Mouse (Mus musculus) forebrain, embryonic 11.5 days (tissue): ENCODE results near the gene Myh13. TPM values are rescaled to one million over a fixed set of nuclear protein-coding genes. Genes with fewer than 3 reads are reported as not detected.

ENCODE experiments used
- ATAC-seq: fragments of 200-750 bp; cut with Nextera tagmentation; replicated peaks from 2 replicates; pipeline ENCODE4 v1.8.0; 2017; ENCODE audit warnings: moderate TSS enrichment; ENCODE audit not compliant: low FRiP score
- DNase-seq: peaks from one replicate; pipeline ENCODE4 v3.0.0-alpha.2; 2017; ENCODE audit warnings: low spot score
- H3K27ac ChIP-seq: fragments of 300-500 bp; sonication (generic); 2 replicates; pipeline ENCODE4 v1.5.1; 2014; ENCODE audit warnings: low read depth, low read length
- H3K27me3 ChIP-seq: fragments of 300-500 bp; sonication (generic); 2 replicates; pipeline ENCODE4 v1.6.1; 2014; ENCODE audit warnings: mild to moderate bottlenecking, low read length, mixed read lengths; ENCODE audit not compliant: control insufficient read depth, insufficient read depth
- H3K36me3 ChIP-seq: fragments of 300-500 bp; sonication (generic); 2 replicates; pipeline ENCODE4 v1.6.1; 2014; ENCODE audit warnings: mild to moderate bottlenecking, low read length, moderate library complexity, mixed read lengths; ENCODE audit not compliant: control insufficient read depth, insufficient read depth
- H3K4me1 ChIP-seq: fragments of 300-500 bp; sonication (generic); replicated peaks from 2 replicates; pipeline ENCODE4 v1.6.1; 2014; ENCODE audit warnings: low read length, mixed read lengths; ENCODE audit not compliant: control insufficient read depth, insufficient read depth
- H3K4me2 ChIP-seq: fragments of 300-500 bp; sonication (generic); 2 replicates; pipeline ENCODE4 v1.6.1; 2014; ENCODE audit warnings: low read depth, mild to moderate bottlenecking, low read length, moderate library complexity, mixed read lengths; ENCODE audit not compliant: severe bottlenecking
- H3K4me3 ChIP-seq: fragments of 300-500 bp; sonication (generic); 2 replicates; pipeline ENCODE4 v1.5.1; 2014; ENCODE audit warnings: low read depth, low read length
- H3K9ac ChIP-seq: fragments of 300-500 bp; sonication (generic); 2 replicates; pipeline ENCODE4 v1.6.1; 2014; ENCODE audit warnings: low read length
- H3K9me3 ChIP-seq: fragments of 300-500 bp; sonication (generic); 2 replicates; pipeline ENCODE4 v1.6.1; 2016; ENCODE audit warnings: low read length, mixed read lengths; ENCODE audit not compliant: control insufficient read depth
- WGBS: fragments of 180-500 bp; shearing (Covaris S2); extraction: QIAGEN DNeasy Blood & Tissue Kit; methylation state at CpG from one replicate; pipeline ENCODE4 v1.1.7; 2014; 5-methylcytosine and 5-hydroxymethylcytosine counted together
- polyA plus RNA-seq: library from polyadenylated mRNA; unstranded; fragments of >200 nt; fragmentation: Nextera tagmentation; extraction: Ambion mirVana; gene quantifications from 2 replicates; pipeline ENCODE4 v1.2.1, GENCODE M21; 2014

Myh13 gene
- polyA plus RNA-seq, 1 experiment from 2014 or later: not detected

DNA sequence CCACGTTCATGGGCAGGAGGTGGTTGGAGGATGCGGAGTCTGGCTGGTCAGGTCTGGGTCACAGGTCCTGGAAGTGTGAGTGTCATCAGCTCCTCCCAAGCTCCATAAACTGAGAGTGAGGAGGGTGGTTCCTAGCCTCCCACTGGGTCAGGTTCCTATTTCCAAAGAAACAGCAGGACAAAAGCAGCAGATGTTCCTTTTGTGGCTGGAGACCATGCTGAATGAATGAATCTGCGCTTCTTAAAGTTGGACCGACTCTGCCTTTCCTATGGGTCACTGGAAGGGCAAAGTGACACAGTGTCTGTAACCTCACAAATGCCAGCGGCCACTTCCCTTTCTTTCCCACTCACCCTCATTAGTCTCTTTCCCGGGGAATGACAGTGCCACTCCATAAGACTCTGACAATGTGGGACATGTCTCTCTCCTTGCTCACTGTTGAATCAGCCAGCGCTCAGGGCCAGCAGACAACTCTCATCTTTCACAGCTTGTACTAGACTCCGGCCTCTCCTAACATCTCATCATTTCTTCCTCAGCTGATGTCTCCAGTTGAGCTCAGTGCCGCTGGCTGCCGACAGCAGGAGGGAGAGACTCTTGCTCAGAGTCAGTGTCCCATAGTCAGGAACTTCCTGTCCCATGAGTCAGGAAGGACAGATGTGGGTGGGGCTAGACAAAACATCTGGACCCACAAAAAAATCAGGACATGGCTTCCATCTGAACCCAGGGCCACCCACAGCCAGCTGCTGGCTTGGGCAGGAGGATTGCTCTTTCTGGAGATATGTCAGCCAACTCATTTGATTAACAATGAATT is 58.4 kb downstream of the Myh13 start:
- no peak for DNase-seq

DNA sequence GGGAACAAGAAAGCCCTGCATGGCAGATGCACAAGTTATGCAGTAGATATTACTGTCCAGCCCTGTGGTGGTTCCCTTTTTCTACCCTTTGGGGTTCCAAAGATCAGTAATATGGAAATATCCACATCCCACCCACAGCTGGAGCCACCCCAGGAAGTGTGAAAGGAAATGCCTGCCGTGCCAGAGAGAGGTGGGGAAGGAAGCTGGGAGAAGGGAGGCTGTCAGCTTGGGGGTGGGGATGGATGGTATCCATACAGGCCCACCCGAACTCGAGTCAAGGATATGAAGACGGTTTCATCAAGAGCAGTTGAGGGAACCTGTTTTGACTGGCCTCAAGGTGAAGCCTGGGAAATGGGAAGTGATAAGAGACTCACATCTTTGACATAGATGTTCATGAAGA is 60.4 kb downstream of the Myh13 start:
- Histone ChIP-seq H3K4me3 (no peak overlapping the region), H3K27me3 (no peaks in the 10 kb centered on the region), H3K9ac (no peak overlapping the region), H3K4me2 (no peak overlapping the region), H3K36me3 (no peaks in the 10 kb centered on the region), H3K27ac (no peak overlapping the region), H3K4me1 (peaks cover under 1% of the 10 kb centered on the region; the same call in 1 of the 2 replicates), H3K9me3 (no peaks in the 10 kb centered on the region)
- DNase-seq (no peak), ATAC-seq (no peak)
- WGBS: 87% methylated on average over 4 of the region's 4 CpGs

More for the DNA sequence above, 58.4 kb downstream of the Myh13 start:
- no peaks in the 10 kb centered on the region for H3K9me3 ChIP-seq
- H3K9ac ChIP-seq: no peak overlapping the region
- no peaks in the 10 kb centered on the region for H3K36me3 ChIP-seq
- H3K4me1 ChIP-seq: no peaks in the 10 kb centered on the region; the same call in 1 of the 2 replicates
- no peaks in the 10 kb centered on the region for H3K27me3 ChIP-seq
- no peak for ATAC-seq
- H3K27ac ChIP-seq: no peak overlapping the region
- no peak overlapping the region for H3K4me2 ChIP-seq
- WGBS: 29% methylated on average over 10 of the region's 10 CpGs
- no peak overlapping the region for H3K4me3 ChIP-seq

DNA sequence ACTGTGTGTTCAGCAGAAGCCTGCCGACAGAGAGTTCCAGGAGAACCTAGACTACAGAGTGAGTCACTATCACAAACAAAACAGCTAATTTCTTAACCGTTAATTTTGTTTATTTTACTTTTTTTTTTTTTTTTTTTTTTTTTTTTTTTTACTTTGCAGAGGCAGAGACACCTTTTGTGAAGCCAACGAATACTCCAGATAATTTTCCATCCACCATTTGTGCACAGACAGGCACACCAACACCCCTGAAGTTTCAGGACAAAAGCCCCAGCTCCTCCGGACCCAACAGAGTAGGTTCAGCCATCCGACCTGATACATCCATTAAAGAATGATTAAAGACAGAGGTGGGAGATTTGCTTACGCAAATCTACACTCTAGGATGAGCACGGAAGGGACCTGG is 63.2 kb downstream of the Myh13 start:
- WGBS: 87% methylated on average over 7 of the region's 7 CpGs

DNA sequence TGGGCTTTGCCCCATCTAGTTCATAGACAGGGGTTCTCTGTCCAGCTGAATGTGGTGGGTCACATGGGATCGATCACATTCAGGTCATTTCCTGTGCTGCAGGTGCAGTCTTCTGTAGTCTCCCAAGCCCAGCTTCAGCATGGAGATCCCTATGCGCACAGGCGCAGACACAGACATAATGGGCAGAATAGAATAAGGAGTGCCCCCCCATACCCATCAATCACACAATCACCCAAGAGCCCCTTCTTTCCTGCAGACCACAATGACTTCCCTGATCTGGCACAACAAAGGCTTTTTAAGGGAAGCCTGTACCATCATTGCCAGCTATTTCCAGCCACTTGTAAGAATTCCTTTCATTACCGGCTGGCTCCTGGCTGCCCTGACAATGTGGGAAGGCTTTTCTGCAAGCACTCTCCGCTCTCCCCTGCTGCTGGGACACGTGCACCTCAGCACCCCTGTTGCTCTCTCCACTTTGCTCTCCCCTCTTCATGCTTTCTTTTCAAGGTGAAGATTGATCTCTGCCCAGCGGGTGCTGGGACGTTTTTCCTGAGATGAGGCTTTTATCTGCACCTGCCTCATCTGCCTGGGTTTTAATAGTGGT is 65.5 kb downstream of the Myh13 start:
- 0 out of 2 replicates have a peak, but pooled peaks cover 4% of the 10 kb centered on the region for H3K4me1 ChIP-seq
- no peaks in the 10 kb centered on the region for H3K36me3 ChIP-seq
- H3K9me3 ChIP-seq: no peaks in the 10 kb centered on the region
- no peak overlapping the region for H3K27ac ChIP-seq
- no peaks in the 10 kb centered on the region for H3K27me3 ChIP-seq
- no peak for ATAC-seq
- H3K4me3 ChIP-seq: no peak overlapping the region
- no peak overlapping the region for H3K9ac ChIP-seq
- no peak overlapping the region for H3K4me2 ChIP-seq
- no peak for DNase-seq
- 38% methylated on average over 8 of the region's 8 CpGs for WGBS

More for the DNA sequence above, 63.2 kb downstream of the Myh13 start:
- H3K36me3 ChIP-seq: no peaks in the 10 kb centered on the region
- no peaks in the 10 kb centered on the region for H3K27me3 ChIP-seq
- no peaks in the 10 kb centered on the region for H3K9me3 ChIP-seq
- H3K4me2 ChIP-seq: no peak overlapping the region
- H3K27ac ChIP-seq: no peak overlapping the region
- H3K4me3 ChIP-seq: no peak overlapping the region
- H3K9ac ChIP-seq: no peak overlapping the region
- no peak for ATAC-seq
- DNase-seq: no peak
- H3K4me1 ChIP-seq: peaks cover 4% of the 10 kb centered on the region; the same call in 1 of the 2 replicates

DNA sequence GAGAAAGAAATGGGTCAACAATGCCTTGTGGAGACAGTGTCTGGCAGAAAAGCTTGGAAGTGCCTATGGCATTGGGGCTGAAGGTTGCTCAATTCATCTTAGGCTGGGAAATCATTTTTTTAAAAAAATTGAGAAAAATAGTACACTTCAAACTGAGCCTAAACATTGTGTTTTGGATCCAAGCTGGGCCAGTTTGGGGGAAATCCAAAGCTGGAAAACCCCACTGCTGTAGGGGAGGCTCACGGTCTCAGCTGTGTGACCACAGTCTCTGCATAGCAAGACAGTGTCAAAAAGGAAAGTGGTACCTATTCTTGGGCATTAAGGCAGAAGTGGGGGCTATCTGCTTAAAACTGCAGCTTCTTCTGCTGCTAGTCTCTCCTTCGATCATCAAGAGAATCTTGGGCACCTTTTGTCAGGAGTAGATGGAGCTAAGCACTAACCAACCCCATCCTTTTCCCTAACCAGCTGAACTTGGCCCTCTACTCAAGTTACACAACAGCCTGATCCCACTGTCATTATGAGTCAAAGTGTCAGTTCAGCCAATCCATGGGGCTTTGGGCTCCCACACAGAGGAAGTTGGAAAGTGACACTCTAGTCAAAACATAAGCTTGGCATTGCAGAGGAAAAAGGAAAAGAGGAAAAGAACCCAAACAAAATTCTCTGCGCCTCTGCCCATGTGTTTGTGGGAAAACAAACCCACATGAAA is 69.4 kb downstream of the Myh13 start:
- 0 out of 2 replicates have a peak, but pooled peaks cover 4% of the 10 kb centered on the region for H3K4me1 ChIP-seq
- H3K27ac ChIP-seq: no peak overlapping the region
- H3K27me3 ChIP-seq: no peaks in the 10 kb centered on the region
- H3K9ac ChIP-seq: no peak overlapping the region
- 85% methylated on average over 3 of the region's 3 CpGs for WGBS
- no peaks in the 10 kb centered on the region for H3K9me3 ChIP-seq
- ATAC-seq (no peak), DNase-seq (no peak)
- H3K36me3 ChIP-seq: no peaks in the 10 kb centered on the region
- H3K4me3 ChIP-seq: no peak overlapping the region
- no peak overlapping the region for H3K4me2 ChIP-seq

DNA sequence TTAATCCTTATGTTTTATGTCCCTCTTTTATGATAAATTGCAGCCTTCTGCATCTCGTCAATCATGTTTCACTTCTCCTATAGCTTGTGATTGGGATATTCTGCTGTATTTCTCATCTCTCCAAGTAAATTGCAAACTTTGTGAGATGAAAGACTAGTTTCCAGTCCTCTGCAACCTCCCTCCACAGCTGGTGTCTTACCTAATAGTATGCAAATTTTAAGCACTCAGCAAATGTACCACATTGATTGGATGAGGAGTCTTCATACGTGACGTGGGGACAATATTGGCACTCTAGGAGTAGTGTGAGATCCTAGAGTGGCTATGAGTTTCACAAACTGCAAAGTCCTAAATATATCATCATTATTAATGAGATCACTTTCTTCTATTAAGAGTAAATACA is 70.9 kb downstream of the Myh13 start:
- WGBS: 82% methylated on average over 3 of the region's 3 CpGs
- no peaks in the 10 kb centered on the region for H3K27me3 ChIP-seq

DNA sequence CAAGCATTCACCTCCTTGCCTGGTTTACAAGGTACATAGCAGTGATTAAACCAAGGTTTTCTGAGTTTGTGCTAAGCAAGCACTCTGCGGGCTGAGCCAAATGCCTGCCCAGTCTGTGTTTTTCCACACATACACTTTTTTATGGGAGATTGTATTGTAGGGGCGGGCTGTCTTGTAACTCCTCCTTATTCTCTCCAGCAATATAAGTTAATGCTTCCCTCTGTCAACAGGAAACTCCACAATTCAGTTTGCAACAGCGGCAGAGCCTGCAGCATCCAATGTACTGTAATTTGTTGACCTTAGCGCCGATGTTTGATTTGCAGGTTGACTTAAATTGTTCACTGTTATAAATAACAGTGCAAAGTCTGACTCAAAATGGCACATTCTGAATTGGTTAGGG is 79.5 kb downstream of the Myh13 start:
- Histone ChIP-seq H3K9ac (no peak overlapping the region), H3K9me3 (no peaks in the 10 kb centered on the region), H3K36me3 (no peaks in the 10 kb centered on the region), H3K27me3 (no peaks in the 10 kb centered on the region), H3K27ac (no peak overlapping the region), H3K4me2 (no peak overlapping the region), H3K4me1 (no peaks in the 10 kb centered on the region), H3K4me3 (no peak overlapping the region)
- no peak for DNase-seq
- no peak for ATAC-seq
- WGBS: 93% methylated on average over 5 of the region's 5 CpGs

More for the DNA sequence above, 70.9 kb downstream of the Myh13 start:
- Histone ChIP-seq H3K36me3 (no peaks in the 10 kb centered on the region), H3K4me1 (no peaks in the 10 kb centered on the region), H3K4me3 (no peak overlapping the region), H3K4me2 (no peak overlapping the region), H3K9me3 (no peaks in the 10 kb centered on the region), H3K9ac (no peak overlapping the region), H3K27ac (no peak overlapping the region)
- DNase-seq (no peak), ATAC-seq (no peak)

DNA sequence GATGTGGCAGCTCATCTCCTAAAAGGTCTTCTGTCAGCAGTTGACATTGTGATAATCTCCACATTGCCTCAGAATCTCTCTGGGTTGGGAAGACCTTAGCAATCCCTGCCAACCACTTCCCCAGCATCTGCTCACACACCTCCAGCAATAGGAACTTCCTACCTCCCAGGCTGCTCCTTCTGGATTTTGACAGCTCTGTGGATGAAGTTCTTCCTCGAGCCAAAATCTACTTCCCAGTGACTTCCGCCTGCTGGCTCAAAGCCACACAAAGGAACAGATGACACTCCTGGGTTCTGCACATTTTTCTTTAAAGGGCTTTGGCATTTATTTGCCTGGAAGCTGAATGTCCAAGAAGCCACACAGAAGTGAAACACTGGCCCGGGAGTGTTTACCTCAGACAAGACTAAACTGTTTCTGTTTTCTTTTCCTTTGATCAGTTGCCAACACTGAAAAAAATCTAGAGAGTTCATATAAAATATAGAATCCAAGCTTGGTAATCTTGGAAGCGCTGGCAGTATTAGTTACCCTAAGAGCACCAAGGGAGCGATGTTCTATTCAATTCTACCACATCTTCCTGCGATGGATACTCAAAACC is 93.0 kb downstream of the Myh13 start:
- no peaks in the 10 kb centered on the region for H3K4me1 ChIP-seq
- H3K27me3 ChIP-seq: no peaks in the 10 kb centered on the region
- 91% methylated on average over 6 of the region's 6 CpGs for WGBS
- H3K9ac ChIP-seq: no peak overlapping the region
- DNase-seq (no peak), ATAC-seq (no peak)
- H3K9me3 ChIP-seq: no peaks in the 10 kb centered on the region
- H3K36me3 ChIP-seq: no peaks in the 10 kb centered on the region
- no peak overlapping the region for H3K4me3 ChIP-seq
- H3K4me2 ChIP-seq: no peak overlapping the region
- H3K27ac ChIP-seq: no peak overlapping the region
